Mouse (Mus musculus) right cerebral cortex, postnatal 10 days (tissue): ENCODE data around the gene Olfr1135.

Experiments used
- DNase-seq, 2 experiments: peaks; one replicate each; pipeline ENCODE4 v3.0.0; 2021; ENCODE audit warnings: low spot score in 2 of 2

Olfr1135 gene

DNA sequence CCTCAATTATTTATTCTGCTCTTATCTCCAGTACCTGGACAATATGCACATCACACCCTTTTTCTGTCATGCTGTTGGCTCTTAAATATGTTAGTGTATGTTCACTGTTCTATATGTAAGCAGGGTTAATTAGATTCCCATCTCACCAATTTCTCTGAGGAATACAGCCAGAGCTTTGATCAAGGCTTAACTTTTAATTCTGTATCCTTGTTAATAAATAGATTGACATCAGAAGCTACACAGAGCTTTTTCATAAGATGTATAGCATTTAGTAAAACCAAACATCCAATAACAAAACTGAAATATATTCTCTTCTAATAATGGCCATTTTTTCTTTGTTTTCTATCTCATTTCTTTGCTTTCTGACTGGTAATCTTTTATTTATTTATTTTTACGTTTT, at the start of gene Olfr1135:
TSS of gene Olfr1135 (minus strand) at position 101 of the 400 bp plus-strand sequence.
- DNase-seq, result no peak

DNA sequence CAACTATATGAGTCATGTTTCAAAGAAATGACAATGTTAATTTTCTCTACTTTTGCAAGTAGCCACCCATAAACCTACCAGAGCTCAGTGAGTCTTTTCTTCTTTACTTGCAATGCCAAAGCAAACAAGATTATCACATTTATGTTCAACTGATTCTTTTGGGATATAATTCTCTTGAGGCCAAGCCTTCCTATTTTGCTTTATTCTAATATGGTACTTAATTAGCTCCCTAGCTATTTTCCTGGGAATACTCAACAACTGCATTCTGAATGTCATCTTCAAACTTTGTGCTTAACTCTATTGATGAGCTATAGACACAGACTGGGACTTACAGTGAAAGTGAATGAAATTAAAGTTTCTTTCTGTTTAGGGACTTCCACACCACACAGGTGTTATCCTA, 39.6 kb upstream of the Olfr1135 start, which contains the start of gene Olfr1137:
TSS of gene Olfr1137 (minus strand) at position 101 of the 400 bp plus-strand sequence.
- no peak for DNase-seq

DNA sequence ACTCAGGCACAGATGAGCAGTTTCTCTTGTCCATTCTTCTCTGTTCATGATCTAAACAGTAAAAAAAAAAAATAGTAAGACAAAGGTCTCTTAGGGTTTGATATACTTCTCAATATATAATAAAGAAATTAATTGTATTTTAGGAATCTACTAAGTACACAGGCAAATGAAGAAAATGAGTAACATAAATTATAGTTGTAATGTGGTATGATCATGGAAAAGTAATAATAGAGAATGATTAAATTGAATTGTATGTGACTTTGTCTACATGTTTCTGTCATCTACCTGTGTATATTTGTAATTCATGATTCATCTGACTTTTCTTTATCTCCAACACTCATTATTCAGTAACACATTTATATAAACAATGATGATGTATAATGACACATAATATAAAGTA, 20.4 kb upstream of the Olfr1135 start, which contains the start of gene Olfr1136:
TSS of gene Olfr1136 (minus strand) at position 101 of the 400 bp plus-strand sequence.
- no peak for DNase-seq

DNA sequence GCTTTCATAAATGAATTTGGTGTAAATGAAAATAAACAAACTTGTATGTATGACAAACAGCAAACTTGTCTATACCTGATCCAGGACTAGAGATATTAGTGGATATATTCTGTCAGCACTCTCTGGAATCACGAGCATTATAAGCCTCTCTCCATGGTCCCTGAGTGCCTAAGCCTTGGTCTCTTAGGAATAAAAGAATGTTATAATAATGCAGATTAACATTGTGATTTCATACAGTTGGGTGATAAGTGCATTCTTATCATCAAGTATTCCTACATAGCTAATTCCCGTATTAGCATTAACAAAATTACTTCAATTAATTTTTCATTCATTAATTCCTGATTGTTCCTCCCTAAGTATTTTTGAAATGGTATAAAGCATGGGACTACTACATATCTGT, 15.1 kb downstream of the Olfr1135 start, which contains the start of gene Olfr1134:
TSS of gene Olfr1134 (minus strand) at position 101 of the 400 bp plus-strand sequence.
- DNase-seq, result no peak

DNA sequence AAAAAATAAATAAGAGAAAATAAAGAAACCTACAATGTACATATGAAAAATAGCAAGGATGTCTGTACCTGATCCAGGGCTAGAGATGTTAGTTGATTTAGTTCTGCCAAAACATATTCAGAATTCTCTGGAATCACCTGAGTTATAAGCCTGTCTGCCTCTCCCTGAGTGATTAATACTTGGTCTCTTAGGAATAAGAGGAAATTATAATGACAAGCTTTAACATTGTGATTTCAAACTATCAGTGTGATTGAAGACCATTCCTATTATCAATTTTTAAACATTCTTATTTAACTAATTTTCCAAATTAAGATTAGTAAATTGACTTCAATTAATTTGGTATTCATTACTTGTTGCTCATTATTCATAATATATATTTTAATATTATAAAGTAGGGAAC, 26.2 kb downstream of the Olfr1135 start, which contains the start of gene Olfr1133:
TSS of gene Olfr1133 (minus strand) at position 101 of the 400 bp plus-strand sequence.
- no peak for DNase-seq

DNA sequence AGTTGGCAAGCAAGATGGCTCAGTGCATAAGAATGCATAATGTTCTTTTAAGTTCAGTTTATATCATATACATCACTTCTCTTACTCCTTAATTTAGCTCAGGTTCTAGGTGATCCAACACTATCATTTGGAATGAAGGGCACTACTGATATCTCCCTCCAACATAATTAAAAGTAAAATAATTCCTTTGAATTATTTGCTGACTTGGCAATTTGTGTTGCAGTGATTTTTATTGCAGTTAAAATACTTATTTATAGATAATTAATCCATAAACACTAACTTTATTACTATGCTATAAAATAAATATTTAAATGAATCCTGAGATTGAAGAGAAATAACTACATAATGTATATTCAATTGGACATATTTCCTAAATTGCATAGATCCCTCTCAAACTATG, 31.0 kb downstream of the Olfr1135 start:
- no peak for DNase-seq

DNA sequence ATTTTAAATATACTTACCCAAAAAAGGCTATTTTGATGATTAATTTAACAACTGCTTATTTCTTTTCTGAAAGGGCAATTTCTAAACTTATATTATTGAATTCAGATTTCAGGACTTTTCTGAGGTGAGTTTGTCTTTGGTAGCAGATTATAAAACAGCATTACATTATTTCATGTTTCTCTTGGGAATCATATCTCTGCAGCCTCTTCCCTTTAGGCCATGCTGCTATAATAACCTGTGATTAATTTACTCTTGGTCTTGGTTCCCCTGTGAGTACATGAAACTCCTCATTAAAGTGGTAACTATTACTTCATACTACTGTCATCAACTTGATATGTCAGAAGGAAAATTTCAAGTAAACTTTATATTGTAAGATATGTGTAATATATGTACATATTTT, 36.0 kb downstream of the Olfr1135 start, which contains the start of gene Olfr1132:
TSS of gene Olfr1132 (minus strand) at position 101 of the 400 bp plus-strand sequence.
- no peak for DNase-seq

DNA sequence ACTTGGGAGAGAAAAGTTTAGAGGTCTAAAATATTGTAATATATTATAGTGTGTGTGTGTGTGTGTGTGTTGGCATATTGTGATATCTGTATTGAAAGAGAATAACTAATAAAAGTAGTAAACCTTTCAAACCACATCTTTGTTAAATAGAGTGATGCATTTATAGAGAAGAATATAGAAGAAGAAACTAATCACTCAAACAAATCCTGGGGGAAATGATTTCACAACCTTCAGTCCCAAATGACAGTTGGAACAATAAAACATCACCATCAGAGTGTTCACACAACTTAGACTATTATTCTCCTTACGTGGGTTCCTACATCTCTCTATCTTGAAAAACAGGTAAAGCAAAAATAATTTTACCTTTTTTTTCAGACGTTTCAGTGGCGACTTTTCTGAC, 46.7 kb downstream of the Olfr1135 start, which contains the start of gene Olfr1131:
TSS of gene Olfr1131 (plus strand) at position 301 of the 400 bp plus-strand sequence.
- DNase-seq, result no peak
